Mouse (Mus musculus): ENCODE results near the gene Ccdc85c. TPM values are rescaled to one million over a fixed set of nuclear protein-coding genes. Genes with fewer than 3 reads are reported as not detected.

Gene Ccdc85c
- polyA plus RNA-seq, 1 experiment from 2014 or later, result 7.5 TPM

DNA sequence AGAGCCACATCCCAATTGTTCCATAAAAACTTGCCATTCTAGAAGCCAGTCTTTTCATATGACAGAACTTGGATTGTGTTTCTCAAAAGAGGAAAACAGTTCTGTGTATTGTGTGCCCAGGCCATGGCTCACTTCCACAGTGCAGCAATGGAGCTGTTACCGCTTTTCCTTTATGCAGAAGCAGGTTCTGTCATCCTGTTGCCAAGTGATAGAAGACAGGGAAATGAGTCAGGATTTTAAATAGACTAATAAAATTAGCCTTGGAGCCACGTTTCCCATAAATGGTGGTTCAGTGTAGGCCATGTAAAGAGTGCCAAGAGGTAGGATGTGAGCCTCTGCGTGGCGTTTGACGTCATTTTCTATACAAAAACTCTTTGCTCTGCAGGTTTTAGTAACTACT lies 81.3 kb downstream of the Ccdc85c start:
- no peaks in the 10 kb centered on the region for H3K4me1 ChIP-seq (ENCODE audit: control insufficient read depth, insufficient read depth, low read depth, low read length)

DNA sequence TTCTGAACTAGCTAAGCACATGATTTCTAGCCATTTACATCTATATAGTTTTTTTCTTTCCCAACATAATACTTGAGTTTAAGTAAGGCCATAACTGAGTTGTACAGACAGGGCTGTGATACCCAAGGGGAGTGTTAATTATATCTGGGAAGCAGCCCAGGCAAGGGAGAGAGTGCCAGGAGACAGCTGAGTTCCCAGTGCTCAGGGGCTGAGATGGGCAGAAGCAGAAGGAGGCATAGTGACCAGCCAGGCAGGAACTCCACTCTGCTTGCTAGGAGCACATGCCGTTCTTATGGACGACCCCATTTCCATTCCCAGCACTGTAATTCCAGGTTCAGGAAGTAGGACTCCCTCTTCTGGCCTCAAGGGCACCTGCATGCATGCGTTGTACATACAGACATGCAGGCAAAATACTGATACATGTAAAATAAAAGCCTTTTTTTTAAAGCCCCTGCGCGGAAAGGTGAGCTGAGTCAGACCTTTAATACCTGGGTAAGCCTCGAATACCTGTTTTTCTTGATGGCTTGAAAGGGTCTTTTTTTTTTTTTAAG lies 87.6 kb downstream of the Ccdc85c start:
- H3K4me1 ChIP-seq (ENCODE audit: control insufficient read depth, insufficient read depth, low read depth, low read length), result no peaks in the 10 kb centered on the region
- no peak overlapping the region for H3K27ac ChIP-seq (ENCODE audit: low read depth, low read length)
- H3K4me3 ChIP-seq (ENCODE audit: low read length), result no peak overlapping the region
- H3K36me3 ChIP-seq (ENCODE audit: control insufficient read depth, insufficient read depth, low read length), result peaks cover 45% of the 10 kb centered on the region
- H3K9ac ChIP-seq (ENCODE audit: low read depth, low read length), result no peak overlapping the region
- ATAC-seq, result no peak
- H3K27me3 ChIP-seq (replicated peaks; ENCODE audit: control insufficient read depth, insufficient read depth, low read length), result no peaks in the 10 kb centered on the region
- H3K9me3 ChIP-seq (ENCODE audit: control insufficient read depth, low read length), result no peaks in the 10 kb centered on the region
- WGBS, result 96% methylated on average over 6 of the region's 6 CpGs
- no peak overlapping the region for H3K4me2 ChIP-seq (ENCODE audit: low read length)

More for the DNA sequence above, 81.3 kb downstream of the Ccdc85c start:
- Histone ChIP-seq H3K9me3 (ENCODE audit: control insufficient read depth, low read length) (no peaks in the 10 kb centered on the region), H3K4me2 (ENCODE audit: low read length) (no peak overlapping the region), H3K36me3 (ENCODE audit: control insufficient read depth, insufficient read depth, low read length) (peaks cover 46% of the 10 kb centered on the region), H3K27me3 (replicated peaks; ENCODE audit: control insufficient read depth, insufficient read depth, low read length) (no peaks in the 10 kb centered on the region), H3K9ac (ENCODE audit: low read depth, low read length) (no peak overlapping the region), H3K4me3 (ENCODE audit: low read length) (no peak overlapping the region), H3K27ac (ENCODE audit: low read depth, low read length) (no peak overlapping the region)
- WGBS, result 88% methylated on average over 5 of the region's 5 CpGs
- no peak for ATAC-seq

DNA sequence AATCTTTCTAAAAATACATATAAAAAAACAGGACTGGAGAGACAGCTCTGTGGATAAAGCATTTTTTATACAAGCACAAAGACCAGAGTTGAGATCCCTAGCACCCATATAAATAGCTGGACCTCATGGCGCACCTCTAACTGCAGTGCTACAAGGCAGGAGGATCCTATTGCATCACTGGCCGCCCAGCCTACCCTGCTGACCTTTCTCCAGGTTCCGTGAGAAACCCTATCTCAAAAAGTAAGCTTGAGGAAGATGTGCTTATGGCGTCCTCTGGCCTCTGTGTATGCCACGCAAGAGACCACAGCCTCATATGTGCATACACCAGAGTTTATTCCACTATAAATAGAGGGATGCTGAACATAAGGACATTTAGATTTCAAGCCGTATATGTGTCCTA lies 93.5 kb downstream of the Ccdc85c start:
- no peak for ATAC-seq
- Histone ChIP-seq H3K4me1 (ENCODE audit: control insufficient read depth, insufficient read depth, low read depth, low read length) (peaks cover 23% of the 10 kb centered on the region), H3K4me3 (ENCODE audit: low read length) (no peak overlapping the region), H3K27me3 (replicated peaks; ENCODE audit: control insufficient read depth, insufficient read depth, low read length) (no peaks in the 10 kb centered on the region), H3K4me2 (ENCODE audit: low read length) (no peak overlapping the region), H3K9me3 (ENCODE audit: control insufficient read depth, low read length) (no peaks in the 10 kb centered on the region), H3K36me3 (ENCODE audit: control insufficient read depth, insufficient read depth, low read length) (peaks cover 15% of the 10 kb centered on the region), H3K9ac (ENCODE audit: low read depth, low read length) (no peak overlapping the region), H3K27ac (ENCODE audit: low read depth, low read length) (no peak overlapping the region)
- WGBS, result 95% methylated on average over 6 of the region's 6 CpGs

DNA sequence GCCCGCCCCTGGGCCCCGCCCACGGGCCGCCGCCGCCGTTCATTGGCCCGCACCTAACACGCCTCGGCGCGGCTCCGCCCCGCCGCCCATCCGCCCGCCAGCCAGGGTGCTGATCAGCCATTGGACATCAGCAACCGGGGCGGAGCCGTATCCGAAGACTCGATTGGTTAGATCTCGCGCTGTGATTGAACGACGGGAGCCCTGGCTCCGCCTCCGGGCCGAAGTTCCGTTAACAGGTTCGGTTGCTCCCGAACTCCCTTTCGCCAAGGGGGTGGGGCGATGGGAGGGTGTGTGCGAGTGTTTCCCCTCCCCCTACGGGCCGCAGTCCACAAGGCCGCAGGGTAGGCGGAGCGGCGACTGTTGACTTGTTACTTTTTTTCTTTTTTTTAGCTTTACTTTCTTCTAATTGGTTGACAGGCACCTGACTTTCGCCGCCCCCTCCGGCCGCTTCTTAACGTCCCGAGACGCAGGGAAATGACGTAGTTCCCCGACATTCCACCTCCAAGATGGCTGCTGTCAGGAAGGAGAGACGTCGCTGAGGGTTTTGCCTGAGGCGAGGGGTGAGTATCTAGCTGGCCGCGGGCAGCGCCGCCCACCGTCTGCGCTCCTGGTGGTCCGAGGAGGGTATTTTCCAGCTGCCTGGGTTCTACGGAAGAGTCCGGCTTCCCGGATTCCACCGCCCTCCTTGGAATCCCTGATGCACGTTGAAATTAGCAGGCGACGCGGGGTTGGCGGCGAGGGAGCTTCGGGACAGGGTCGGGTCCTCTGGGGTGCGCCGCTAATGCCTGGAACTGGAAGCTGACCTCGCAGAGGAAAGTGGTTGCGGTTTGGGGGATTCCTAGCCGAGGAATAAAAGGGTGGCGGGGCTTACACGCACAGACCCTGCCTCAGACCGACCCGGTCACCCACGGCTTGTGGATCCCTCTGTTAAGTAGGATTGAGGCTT lies 95.6 kb downstream of the Ccdc85c start, which contains the start of gene Ccnk:
Gene Ccnk, plus strand, starts transcription at position 259 of the 946 bp plus-strand sequence.
- no peaks in the 10 kb centered on the region for H3K9me3 ChIP-seq (ENCODE audit: control insufficient read depth, low read length)
- peaks cover 8% of the 10 kb centered on the region for H3K36me3 ChIP-seq (ENCODE audit: control insufficient read depth, insufficient read depth, low read length)
- no peaks in the 10 kb centered on the region for H3K27me3 ChIP-seq (replicated peaks; ENCODE audit: control insufficient read depth, insufficient read depth, low read length)
- WGBS, result under 1% methylated on average over 79 of the region's 82 CpGs
- peak within 1 kb of the TSS; percentile 92 for H3K4me2 ChIP-seq (ENCODE audit: low read length)
- peak within 1 kb of the TSS; percentile 86 for H3K27ac ChIP-seq (ENCODE audit: low read depth, low read length)
- ATAC-seq, result peak; percentile 98
- peak within 1 kb of the TSS; percentile 95 for H3K9ac ChIP-seq (ENCODE audit: low read depth, low read length)
- H3K4me1 ChIP-seq (ENCODE audit: control insufficient read depth, insufficient read depth, low read depth, low read length), result peaks cover 28% of the 10 kb centered on the region
- peak within 1 kb of the TSS; percentile 100 for H3K4me3 ChIP-seq (ENCODE audit: low read length)

DNA sequence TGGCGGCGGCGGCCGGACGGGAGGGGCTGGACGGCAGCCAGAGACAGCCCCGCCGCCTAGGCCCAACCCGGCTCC lies 96.1 kb downstream of the Ccdc85c start, which contains the start of gene Setd3:
Gene Setd3, minus strand, starts transcription at position 69 of the 75 bp plus-strand sequence.
- H3K9ac ChIP-seq (ENCODE audit: low read depth, low read length), result peak within 1 kb of the TSS; percentile 95
- H3K27me3 ChIP-seq (replicated peaks; ENCODE audit: control insufficient read depth, insufficient read depth, low read length), result no peaks in the 10 kb centered on the region
- ATAC-seq, result no peak
- peak within 1 kb of the TSS; percentile 100 for H3K4me3 ChIP-seq (ENCODE audit: low read length)
- H3K4me2 ChIP-seq (ENCODE audit: low read length), result peak within 1 kb of the TSS; percentile 92
- peak within 1 kb of the TSS; percentile 86 for H3K27ac ChIP-seq (ENCODE audit: low read depth, low read length)
- H3K36me3 ChIP-seq (ENCODE audit: control insufficient read depth, insufficient read depth, low read length), result peaks cover 8% of the 10 kb centered on the region; the same call in 1 of the 2 replicates
- H3K9me3 ChIP-seq (ENCODE audit: control insufficient read depth, low read length), result no peaks in the 10 kb centered on the region
- WGBS, result 0% methylated on average over 5 of the region's 9 CpGs
- peaks cover 28% of the 10 kb centered on the region for H3K4me1 ChIP-seq (ENCODE audit: control insufficient read depth, insufficient read depth, low read depth, low read length)

DNA sequence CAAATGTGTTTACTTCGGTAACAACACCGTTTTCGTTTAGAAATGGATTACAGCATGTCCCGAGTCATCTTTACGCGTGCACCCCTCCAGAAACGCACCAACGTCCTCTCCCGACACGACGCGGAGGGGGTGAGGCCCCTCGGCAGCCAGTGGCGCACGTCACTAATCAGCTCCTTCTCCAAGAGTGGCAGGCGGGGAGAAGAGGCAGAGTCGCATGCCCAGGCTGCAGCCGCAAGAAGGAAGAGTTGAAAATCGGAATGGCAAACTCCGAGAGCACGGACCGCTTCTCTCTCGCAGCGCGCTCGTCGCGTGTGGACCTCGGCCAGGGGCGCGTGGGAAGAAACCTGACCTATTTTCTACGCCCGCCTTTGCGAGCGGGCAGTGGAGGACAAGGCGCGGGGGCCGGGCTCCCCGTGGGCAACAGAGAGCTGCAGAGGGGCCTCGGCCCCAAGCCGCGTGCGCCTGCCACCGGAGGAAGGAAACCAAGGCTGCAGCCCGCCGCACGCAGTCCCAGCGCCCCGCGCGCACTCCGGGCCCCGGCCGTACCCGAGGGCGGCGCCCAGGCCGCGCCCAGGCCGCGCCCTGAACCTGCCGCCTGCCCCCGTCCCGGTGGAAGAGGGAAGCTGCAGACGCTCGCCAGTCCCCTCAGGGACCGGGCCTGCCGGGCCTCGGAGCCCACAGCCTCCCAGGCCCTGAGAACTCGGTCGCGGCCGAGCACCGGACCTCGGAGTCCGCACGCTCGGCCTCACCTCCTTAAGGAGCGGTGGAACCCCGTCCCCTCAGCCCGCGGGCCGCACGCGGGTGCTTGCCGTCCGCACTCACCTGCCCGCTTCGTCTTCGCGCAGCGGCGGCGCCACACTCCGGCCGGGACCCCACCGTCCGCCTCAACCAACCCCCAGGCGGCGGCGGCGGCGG lies 96.6 kb downstream of the Ccdc85c start:
- WGBS, result under 1% methylated on average over 81 of the region's 103 CpGs
- Histone ChIP-seq H3K4me1 (ENCODE audit: control insufficient read depth, insufficient read depth, low read depth, low read length) (peaks cover 28% of the 10 kb centered on the region), H3K4me3 (ENCODE audit: low read length) (peak overlapping the region; percentile 100), H3K27ac (ENCODE audit: low read depth, low read length) (peak overlapping the region; percentile 86), H3K36me3 (ENCODE audit: control insufficient read depth, insufficient read depth, low read length) (0 out of 2 replicates have a peak, but pooled peaks cover 5% of the 10 kb centered on the region), H3K4me2 (ENCODE audit: low read length) (peak overlapping the region; percentile 88), H3K27me3 (replicated peaks; ENCODE audit: control insufficient read depth, insufficient read depth, low read length) (no peaks in the 10 kb centered on the region), H3K9ac (ENCODE audit: low read depth, low read length) (peak overlapping the region; percentile 95), H3K9me3 (ENCODE audit: control insufficient read depth, low read length) (no peaks in the 10 kb centered on the region)
- peak; percentile 64 for ATAC-seq

DNA sequence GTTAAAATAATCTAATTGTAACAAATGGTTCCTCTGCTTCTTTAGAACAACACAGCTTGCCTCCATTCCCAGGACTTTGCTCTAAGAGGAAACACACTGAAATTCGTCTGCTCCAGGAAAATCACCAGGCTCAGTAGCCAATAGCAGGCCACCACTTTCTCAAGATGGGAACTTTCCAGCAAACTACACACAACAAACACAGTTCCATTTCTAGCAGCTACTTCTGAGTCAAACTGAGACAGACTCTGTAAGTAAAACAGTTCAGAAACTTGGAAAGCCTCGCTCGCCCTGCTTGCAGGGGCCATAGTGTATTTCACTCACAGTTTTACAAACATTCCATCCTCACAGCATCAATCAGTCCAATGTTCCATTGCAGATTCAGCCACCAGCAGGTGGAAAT lies 98.9 kb downstream of the Ccdc85c start:
- H3K9ac ChIP-seq (ENCODE audit: low read depth, low read length), result no peak overlapping the region; the same call in 1 of the 2 replicates
- no peaks in the 10 kb centered on the region for H3K9me3 ChIP-seq (ENCODE audit: control insufficient read depth, low read length)
- H3K4me2 ChIP-seq (ENCODE audit: low read length), result no peak overlapping the region
- no peak overlapping the region for H3K27ac ChIP-seq (ENCODE audit: low read depth, low read length)
- no peak for ATAC-seq
- H3K4me3 ChIP-seq (ENCODE audit: low read length), result no peak overlapping the region
- H3K36me3 ChIP-seq (ENCODE audit: control insufficient read depth, insufficient read depth, low read length), result no peaks in the 10 kb centered on the region
- H3K4me1 ChIP-seq (ENCODE audit: control insufficient read depth, insufficient read depth, low read depth, low read length), result peaks cover 28% of the 10 kb centered on the region
- WGBS, result 84% methylated on average over 3 of the region's 3 CpGs
- no peaks in the 10 kb centered on the region for H3K27me3 ChIP-seq (replicated peaks; ENCODE audit: control insufficient read depth, insufficient read depth, low read length)

DNA sequence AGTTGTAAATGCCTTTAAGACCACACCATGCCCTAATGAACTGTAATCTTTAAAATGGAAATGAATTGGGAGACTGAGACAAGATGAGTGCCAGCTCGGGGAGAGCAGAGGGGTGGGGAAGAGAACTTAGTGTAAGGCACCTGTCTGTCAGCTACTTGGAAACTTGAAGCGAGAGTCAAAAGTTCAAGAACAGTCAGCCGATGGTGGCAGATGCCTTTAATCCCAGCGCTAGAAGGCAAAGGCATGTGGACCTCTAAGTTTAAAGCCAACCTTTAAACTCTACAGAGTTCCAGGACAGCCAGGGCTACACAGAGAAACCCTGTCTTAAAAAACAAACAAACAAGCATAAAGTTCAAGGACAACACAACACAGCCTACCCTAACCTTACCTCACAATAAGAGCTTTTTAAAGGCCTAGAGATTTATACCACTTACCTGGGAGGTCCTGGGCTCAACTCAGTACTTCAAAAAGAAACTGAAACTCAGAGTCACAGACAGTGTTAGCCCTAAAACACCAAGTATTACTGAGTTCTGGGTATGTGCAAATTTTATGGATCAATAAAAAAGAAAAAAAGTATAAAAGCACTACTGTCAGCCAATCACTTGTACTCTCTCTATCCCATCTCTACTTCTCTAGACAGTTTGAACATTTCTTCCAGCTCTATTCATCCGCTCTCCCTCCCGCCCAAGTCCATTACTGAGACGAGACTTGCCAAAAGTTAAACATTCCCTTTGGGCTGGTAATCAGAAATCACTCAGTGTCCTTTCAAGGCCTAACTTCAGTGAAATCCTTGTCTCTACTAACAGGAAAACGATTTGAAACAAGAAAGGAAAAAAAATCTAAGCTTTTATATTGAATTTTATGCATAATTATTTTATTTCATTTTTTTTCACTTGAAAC lies 100.4 kb downstream of the Ccdc85c start:
- H3K27me3 ChIP-seq (replicated peaks; ENCODE audit: control insufficient read depth, insufficient read depth, low read length), result no peaks in the 10 kb centered on the region
- no peak overlapping the region for H3K27ac ChIP-seq (ENCODE audit: low read depth, low read length)
- H3K9ac ChIP-seq (ENCODE audit: low read depth, low read length), result no peak overlapping the region
- H3K4me2 ChIP-seq (ENCODE audit: low read length), result no peak overlapping the region
- WGBS, result 74% methylated on average over 8 of the region's 8 CpGs
- H3K4me3 ChIP-seq (ENCODE audit: low read length), result no peak overlapping the region
- no peaks in the 10 kb centered on the region for H3K36me3 ChIP-seq (ENCODE audit: control insufficient read depth, insufficient read depth, low read length)
- H3K4me1 ChIP-seq (ENCODE audit: control insufficient read depth, insufficient read depth, low read depth, low read length), result peaks cover 19% of the 10 kb centered on the region
- H3K9me3 ChIP-seq (ENCODE audit: control insufficient read depth, low read length), result no peaks in the 10 kb centered on the region
- no peak for ATAC-seq
